ENCODE assay signal across 9 mouse cellular contexts in the genomic region with DNA sequence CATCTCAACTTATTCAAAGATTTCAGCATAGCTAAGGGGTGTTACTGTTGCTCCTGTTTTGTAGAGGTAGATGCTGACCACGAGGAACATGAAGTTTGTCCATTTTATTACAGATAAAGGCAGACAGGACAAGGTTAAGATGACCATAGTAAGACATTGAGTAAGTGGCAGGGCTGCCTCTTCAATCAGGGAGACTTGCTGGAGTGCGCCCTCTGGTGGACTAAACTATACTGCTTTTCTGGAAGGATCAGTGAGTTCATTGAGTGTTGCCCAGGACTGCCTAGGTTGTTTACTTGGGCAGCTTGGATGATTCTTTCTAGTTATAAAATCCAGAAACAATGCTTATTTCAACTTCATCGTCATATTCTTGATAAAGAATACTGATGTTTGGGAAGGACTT. TPM values are rescaled to one million over a fixed set of nuclear protein-coding genes. Genes with fewer than 3 reads are reported as not detected.
DNase-seq lines count a peak whose midpoint lies in the region; ATAC-seq and TF ChIP-seq lines count a peak whose summit lies in the region.
"Had no signal": no experiment of that assay in that cellular context is flagged by ENCODE, and none has a peak within 500 bp of the region (broad histone marks: within the 10 kb centered on the region; RNA-seq: fewer than 3 reads in every experiment).

No protein-coding gene starts in this region.

- peak; percentile 91 for ATAC-seq in granulocyte monocyte progenitor cell, adult 5-6 weeks (replicated peaks; ENCODE audit: poor library complexity, severe bottlenecking)
- ATAC-seq in lung, embryonic 14.5 days (ENCODE audit: insufficient read depth): no peak

- in situ Hi-C loops in ES-E14 (cut with MboI; ENCODE audit: low sequenced_read_pairs in 2 of 2, unreplicated experiment in 2 of 2): loop anchor here in 1 of 2 experiments (10.0 kb wide), 1 partner anchor 337 kb away; no protein-coding TSS in a partner anchor

- H3K27ac ChIP-seq in ES-E14 (ENCODE audit: insufficient read depth, low read depth, low read length, poor library complexity, severe bottlenecking): no peak overlapping the region
- H3K27ac ChIP-seq in lung, embryonic 14.5 days (ENCODE audit: low read depth): no peak overlapping the region

- H3K9ac ChIP-seq in ES-E14 (ENCODE audit: insufficient read depth, low read depth, low read length, poor library complexity, severe bottlenecking): no peak overlapping the region
- no peak overlapping the region for H3K9ac ChIP-seq in lung, embryonic 14.5 days

- TF ChIP-seq CTCF in lung, embryonic 14.5 days (IDR thresholded peaks at IDR 0.05; ENCODE audit: low read depth): peak; percentile 82

- H3K36me3 ChIP-seq in ES-E14 (ENCODE audit: control insufficient read depth, insufficient read depth, low read length, poor library complexity, severe bottlenecking): no peaks in the 10 kb centered on the region
- H3K36me3 ChIP-seq in lung, embryonic 14.5 days (ENCODE audit: insufficient read depth): no peaks in the 10 kb centered on the region

- no peaks in the 10 kb centered on the region for H3K9me3 ChIP-seq in ES-E14 (ENCODE audit: control insufficient read depth, insufficient read depth, low read depth, low read length)
- H3K9me3 ChIP-seq in lung, embryonic 14.5 days (ENCODE audit: low read depth, low read length): no peaks in the 10 kb centered on the region

- 6% methylated on average over 3 of the region's 3 CpGs for WGBS in large intestine, adult 2 months
- WGBS in lung, embryonic 14.5 days: 9% methylated on average over 3 of the region's 3 CpGs

- no peaks in the 10 kb centered on the region for H3K4me1 ChIP-seq in ES-E14 (ENCODE audit: control insufficient read depth in 2 of 2, insufficient read depth in 2 of 2, low read length in 2 of 2, poor library complexity in 1 of 2)
- H3K4me1 ChIP-seq in lung, embryonic 14.5 days (ENCODE audit: insufficient read depth): no peaks in the 10 kb centered on the region

- peak; percentile 65 for DNase-seq in ES-E14 (ENCODE audit: low read depth, low spot score)
- DNase-seq in adrenal gland, postnatal 10 days: peak; percentile 87
- peak; percentile 78 for DNase-seq in embryo, embryonic 11 days
- DNase-seq in large intestine, adult 2 months (ENCODE audit: low read depth, low spot score): peak; percentile 68
- peak; percentile 90 for DNase-seq in lung, embryonic 14.5 days
- DNase-seq in retina, postnatal 7 days (ENCODE audit: low read depth, low spot score): peak; percentile 46
- peak; percentile 34 to 80 for DNase-seq in urinary bladder, postnatal 4 days (ENCODE audit: low spot score in 2 of 2)

- H3K4me3 ChIP-seq in ES-E14 (ENCODE audit: insufficient read depth in 1 of 2, low read depth in 1 of 2, low read length in 2 of 2, poor library complexity in 1 of 2, severe bottlenecking in 1 of 2): no peak overlapping the region
- H3K4me3 ChIP-seq in lung, embryonic 14.5 days (ENCODE audit: low read depth, low read length): no peak overlapping the region

- H3K4me2 ChIP-seq in lung, embryonic 14.5 days: no peak overlapping the region

- H3K27me3 ChIP-seq in lung, embryonic 14.5 days (ENCODE audit: insufficient read depth, low read length): no peaks in the 10 kb centered on the region

TF ChIP-seq in ES-E14, 5 proteins besides CTCF, POLR2A, EP300 and RAD21:
- TF ChIP-seq HCFC1 (IDR thresholded peaks at IDR 0.05; ENCODE audit: borderline replicate concordance, insufficient read depth, low read length) (no peak), MAFK (IDR thresholded peaks at IDR 0.05; ENCODE audit: insufficient read depth, low read depth, low read length) (no peak), CHD2 (IDR thresholded peaks at IDR 0.05; ENCODE audit: low read depth, low read length) (no peak), ZNF384 (IDR thresholded peaks at IDR 0.05; ENCODE audit: low read depth, low read length) (no peak), ZC3H11A (IDR thresholded peaks at IDR 0.05; ENCODE audit: borderline replicate concordance, low read depth, low read length) (no peak)

RNA-seq across cellular contexts. Expression of gene Akr1c14, which starts 47.1 kb away (rescaled TPM):
- 0.40 TPM in 1 of 2 replicates, not detected in the other for total RNA-seq in ES-E14 (2012; rRNA removed)
- total RNA-seq in adrenal gland, postnatal 10 days (2021): 10 to 100 TPM; 18.1 to 35.3 TPM
- not detected in 2 replicates for total RNA-seq in granulocyte monocyte progenitor cell, adult 5-6 weeks (2014; fragmentation: Nextera tagmentation)
- not detected in 2 replicates for total RNA-seq in granulocyte monocyte progenitor cell, adult 5-6 weeks (2017)
- polyA plus RNA-seq in large intestine, adult 2 months (2012; rRNA removed): 5.1 and 6.4 TPM in 2 replicates
- polyA plus RNA-seq in lung, embryonic 14.5 days (2014; fragmentation: Nextera tagmentation; extraction: Ambion mirVana): 0.70 and 0.92 TPM in 2 replicates

RNA-seq across cellular contexts. Expression of gene Ucn3, which starts 56.5 kb away (rescaled TPM):
- not detected in 2 replicates for total RNA-seq in ES-E14 (2012; rRNA removed)
- not detected for total RNA-seq in adrenal gland, postnatal 10 days (2021)
- total RNA-seq in granulocyte monocyte progenitor cell, adult 5-6 weeks (2014; fragmentation: Nextera tagmentation): not detected in 2 replicates
- total RNA-seq in granulocyte monocyte progenitor cell, adult 5-6 weeks (2017): not detected in 2 replicates
- 0.55 and 0.71 TPM in 2 replicates for polyA plus RNA-seq in large intestine, adult 2 months (2012; rRNA removed)
- polyA plus RNA-seq in lung, embryonic 14.5 days (2014; fragmentation: Nextera tagmentation; extraction: Ambion mirVana): not detected in 2 replicates
- polyA plus RNA-seq: liver, embryonic 16.5 days had no signal

Comparison
In these comparisons a context has a peak if more than half of its experiments do, and no peak if none do; other contexts are left out.
1. RNA of gene Akr1c14, which starts 47.1 kb away (total RNA-seq): 18.1 to 35.3 TPM in adrenal gland, postnatal 10 days; 0.40 TPM in ES-E14 and not detected in granulocyte monocyte progenitor cell, adult 5-6 weeks; every median in the first group is over 10 times any median in the second.
2. Peak in every context shown above with its lines, with median percentiles within 50 percentile points of each other: DNase-seq.